Mouse (Mus musculus) T-helper 2 cell (primary cell): ENCODE data around the gene Jazf1.

Experiments used
- in situ Hi-C: fragments of 300-600 bp; cut with MboI, MseI; formaldehyde crosslinking; loops from one replicate; pipeline ENCODE4 v1.15.1; 2025; ENCODE audit warnings: high pct_unique_total_duplicates

The Jazf1 gene

DNA sequence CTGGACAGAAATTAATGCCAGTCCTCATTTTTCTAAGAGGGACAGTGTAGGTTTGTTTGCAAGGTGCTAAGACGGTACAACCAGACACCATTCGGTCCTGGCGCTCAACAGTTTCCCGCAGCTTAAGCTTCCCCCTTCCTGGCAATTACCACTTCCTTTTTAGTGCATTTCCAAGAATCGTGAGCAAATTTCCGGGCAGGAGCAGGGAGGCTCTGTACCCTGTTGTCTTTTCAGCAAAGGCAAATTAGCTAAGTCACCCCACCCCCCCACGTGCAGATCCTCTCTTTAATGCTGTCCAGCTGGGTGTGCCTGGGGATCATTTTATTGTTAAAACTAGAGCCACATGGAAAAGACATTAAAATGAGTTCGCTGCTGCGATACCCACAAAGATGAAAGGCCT is 266.2 kb downstream of the Jazf1 start:
- in situ Hi-C loops, result no loop called here

DNA sequence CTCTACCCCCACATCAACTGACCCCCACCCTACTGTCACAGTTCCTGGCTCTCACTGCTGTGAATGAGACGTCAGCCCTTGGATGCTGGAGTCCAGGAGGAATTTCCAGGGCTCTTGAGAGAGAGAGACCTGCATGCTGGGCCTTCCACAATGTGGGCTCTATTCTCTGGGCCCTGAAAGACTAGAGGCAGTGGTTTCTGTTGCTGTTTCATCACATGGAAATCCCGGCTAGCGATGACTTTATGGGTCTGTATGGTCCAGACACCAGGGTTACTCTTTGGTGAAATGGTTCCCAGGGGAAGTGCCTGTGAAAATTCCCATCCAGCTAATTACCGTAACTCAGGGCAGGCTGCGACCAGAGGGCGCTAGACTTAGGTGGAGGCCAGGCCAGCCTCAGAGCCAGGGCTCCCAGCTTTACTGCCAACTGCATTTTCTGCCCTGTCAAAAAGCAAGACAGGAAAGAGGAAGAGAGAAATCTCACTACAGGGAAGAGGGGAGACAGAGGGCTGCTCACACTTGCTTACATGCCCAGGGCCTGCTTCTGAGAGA is 271.1 kb downstream of the Jazf1 start:
- in situ Hi-C loops, result no loop called here

DNA sequence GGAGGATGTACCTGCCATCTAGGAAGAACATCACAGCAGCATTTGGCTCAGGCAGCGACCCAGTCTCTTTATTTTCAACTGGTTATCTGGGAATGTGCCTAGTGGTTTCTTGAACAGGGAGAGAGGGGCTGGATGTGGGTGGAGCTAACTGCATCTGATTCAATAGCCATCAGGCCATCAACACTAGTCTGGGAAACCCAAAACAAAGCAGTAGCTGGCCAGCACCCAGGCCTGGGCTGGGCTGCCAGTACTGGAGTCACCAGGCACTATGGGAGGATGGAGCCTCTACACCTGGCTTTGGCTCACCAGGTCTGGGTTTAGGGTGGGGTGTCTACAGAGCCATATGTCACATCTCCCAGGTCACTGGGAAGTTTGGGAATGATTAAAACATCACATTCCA is 271.7 kb downstream of the Jazf1 start:
- in situ Hi-C loops, result no loop called here

DNA sequence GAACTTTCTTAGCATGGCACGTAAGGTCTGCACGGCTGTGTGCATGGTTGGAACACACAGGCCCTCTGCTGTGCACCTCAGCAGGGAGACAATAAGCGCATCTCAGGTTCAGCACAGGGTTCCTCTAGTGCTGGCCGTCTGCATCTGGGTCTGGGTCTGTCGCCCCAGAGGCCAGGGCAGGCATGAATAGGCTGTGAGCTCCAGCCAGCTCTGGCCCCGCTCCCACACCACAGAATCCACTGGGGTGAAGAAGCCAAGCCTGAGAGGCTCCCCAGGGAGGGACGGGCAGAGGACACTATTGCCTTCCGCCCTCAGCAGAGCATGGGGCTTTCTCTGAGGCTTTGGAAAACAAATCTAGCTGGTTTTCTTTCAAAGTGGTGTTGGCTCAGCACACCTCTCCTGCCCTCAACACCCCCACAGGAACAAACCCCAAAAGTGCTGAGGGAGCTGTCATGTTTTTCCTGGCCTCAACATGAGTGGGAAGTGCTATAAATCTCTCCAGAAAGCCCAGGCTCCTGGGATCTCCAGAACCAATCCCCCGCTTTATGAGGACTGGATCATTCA is 272.3 kb downstream of the Jazf1 start:
- in situ Hi-C loops, result no loop called here

DNA sequence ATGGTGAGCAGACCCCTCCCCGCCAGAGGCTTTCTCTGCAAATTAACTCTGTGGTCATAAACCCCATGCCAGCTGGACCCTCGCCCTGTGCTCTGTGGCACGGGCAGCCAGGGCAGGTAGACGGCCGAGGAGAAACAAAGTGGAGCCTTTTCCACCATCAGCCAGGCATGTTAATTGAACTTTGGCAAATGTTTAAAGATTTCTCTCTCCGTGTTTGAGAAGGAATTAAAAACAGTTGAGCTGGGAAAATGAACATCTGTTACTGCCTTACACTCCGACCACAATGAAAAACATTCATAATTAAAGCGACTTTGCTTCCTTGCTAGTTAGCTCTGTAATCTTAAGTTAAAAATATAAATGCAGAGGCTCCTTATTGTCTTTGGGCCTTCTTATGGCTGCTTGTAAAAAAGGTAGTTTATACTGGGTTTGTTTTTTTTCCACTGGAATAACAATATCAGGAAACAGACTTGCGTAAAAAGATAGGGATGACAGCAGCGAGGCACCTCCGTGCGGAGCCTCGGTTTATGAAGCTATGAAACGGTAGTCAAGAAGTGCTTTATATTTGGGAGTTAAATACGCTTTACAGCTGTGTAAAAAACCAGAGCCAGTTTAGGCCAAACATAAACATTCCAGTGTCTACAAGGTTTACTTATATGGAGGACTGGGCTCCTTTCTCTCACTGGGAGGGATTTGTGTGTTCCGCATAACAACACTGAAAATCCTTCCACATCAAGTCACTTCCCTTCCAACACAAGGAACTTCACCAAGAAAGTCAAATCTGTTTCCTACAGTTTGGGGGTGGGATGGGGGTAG is 273.2 kb downstream of the Jazf1 start:
- in situ Hi-C loops, result no loop called here

DNA sequence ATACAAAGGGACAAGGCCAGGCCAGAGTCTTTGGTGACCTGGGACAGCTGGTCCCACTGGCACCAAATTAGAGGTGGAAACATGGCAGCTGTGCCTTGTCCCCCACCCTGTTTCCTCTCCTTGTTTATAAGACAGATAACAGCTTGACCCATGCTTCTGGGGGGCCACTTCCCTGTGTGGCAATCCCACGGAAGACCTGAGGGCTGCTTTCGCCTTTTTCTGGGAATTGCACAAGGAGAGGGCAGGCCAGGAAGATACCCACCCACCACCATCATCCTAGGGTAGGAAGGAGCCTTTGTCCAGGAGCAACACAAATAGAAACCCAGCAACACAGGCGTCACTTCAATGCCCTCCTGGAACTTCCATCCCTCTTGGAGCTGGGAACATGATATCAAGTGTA is 276.0 kb downstream of the Jazf1 start:
- in situ Hi-C loops, result no loop called here

DNA sequence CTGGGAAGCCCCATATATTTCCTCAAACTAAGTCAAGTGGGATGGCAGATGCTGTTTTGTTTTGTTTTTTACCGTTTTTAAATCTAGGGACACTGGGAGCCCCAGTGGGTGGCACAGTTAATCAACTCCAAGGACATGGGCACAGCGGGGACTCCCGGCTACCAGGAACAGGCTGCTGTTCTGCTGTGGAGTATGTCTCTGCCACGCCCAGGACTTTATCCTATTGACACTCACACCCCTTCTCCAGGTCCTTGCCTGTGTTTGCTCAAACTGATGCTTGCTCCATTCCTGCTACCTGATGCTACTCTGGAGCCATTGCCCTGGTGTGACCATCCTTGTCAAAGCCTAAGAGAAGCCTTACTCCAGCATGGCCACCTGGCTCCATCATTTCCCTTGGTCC is 277.6 kb downstream of the Jazf1 start:
- in situ Hi-C loops, result no loop called here

DNA sequence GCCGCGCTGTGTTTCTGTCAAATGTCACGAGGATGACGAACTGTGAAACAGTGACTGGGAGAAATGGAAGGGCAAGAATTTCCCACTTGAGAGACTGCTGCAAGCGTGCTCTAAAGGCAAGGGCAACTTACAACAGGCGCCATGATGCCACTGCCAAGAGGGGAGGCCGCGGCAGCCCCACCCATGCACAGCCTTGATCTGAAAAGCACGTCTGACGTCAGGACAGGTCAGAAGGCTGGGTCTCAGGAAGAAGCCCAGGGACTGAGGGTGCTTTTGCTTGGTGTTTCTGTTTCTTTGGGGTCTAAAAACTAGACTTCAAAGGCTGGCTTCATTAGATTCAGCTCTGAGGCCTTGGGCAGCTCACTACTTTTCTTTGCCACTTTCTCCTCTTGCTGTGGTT is 278.1 kb downstream of the Jazf1 start:
- in situ Hi-C loops, result no loop called here

DNA sequence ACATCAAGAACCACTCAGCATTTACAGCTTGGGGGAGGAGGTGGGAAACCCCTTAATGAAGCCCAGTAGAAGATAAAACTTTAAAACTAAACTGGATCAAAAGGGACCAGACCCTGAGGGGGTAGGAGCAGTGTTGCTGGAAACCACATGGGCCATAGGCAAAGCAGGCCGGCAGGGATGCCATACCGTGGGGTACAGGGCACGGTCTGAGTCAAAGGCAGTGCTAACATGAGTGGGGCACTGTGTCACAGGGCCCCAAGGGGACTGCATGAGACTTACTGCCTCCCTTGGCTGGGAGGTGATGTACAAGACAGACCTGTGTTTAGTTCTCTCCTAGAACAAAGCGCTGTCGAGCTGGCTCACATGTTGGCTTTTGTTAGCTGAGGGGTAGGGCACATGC is 288.9 kb downstream of the Jazf1 start:
- in situ Hi-C loops, result no loop called here

DNA sequence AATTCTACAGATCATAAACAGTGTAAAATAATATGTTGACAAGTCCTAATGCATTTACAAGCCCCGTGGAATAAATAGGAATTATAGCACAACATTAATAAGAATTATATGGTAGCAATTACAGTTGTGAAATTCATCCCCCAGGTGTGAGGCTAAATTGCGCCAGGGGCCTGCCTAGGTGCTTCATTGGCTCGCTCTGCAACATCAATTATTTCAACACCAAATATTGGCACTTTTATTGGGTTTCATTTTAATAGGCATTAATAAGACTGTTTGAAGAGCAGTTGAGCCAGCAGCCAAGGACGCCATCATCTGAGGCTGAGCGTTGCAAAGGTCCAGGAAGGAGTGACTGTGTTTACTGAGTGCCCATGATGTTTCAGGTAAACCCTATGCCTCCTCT is 289.9 kb downstream of the Jazf1 start:
- in situ Hi-C loops, result no loop called here

DNA sequence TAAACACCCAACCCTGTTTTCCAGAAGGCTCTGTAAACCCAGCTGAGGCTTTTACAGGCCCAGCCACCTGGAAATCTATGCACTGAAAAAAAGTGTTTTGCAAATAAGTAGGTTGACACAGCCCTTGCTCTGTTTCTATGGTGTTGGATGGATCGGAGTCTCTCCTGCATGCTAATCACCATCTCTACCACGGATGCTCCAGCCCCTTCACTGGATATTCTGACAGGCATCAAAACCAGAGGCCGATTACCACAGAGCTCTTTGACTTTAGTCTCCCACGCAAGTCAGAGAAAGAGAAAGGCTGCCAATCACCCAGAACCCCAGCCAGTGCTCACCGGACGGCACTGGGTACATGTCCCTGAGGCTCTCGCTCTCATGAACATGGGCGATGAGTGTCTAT is 291.4 kb downstream of the Jazf1 start:
- in situ Hi-C loops, result no loop called here

DNA sequence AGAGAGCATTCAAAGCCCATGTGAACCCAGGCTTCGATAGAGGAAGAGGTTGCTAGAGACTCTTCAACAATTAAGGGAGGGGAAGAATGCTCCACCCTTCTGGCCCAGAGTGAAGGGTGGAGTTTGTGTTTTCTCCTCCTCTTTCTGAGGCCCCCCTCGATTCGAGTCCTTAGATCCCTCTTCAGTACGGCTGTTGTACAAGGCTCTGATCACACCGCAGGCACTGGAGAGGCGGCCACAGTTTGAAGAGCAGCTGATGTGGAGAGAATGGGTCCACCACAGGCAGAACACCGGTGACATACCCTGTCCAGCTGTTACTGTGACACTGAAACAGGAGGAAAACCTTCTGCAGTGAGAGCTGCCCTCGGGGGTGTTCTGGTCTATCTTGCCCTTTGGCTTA is 292.5 kb downstream of the Jazf1 start:
- in situ Hi-C loops, result no loop called here

DNA sequence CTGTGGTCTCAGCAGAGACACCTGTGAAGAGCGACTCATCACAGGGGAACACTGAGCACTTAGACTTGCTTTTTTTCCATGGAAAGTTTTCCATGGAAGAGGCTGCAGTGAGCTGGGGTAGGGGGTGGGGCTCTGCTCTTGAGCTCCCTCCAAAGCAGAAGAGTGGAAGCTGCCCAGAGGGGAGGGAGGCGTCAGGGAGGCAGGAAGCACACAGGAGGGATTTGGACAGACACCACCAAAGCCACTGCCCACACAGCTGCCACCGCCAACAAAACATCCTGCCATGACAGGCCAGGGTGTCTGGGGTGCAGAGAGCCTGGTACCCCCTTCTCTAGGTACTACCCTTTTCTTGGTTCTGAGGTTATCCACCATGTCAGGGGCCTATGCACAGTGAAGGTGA is 293.1 kb downstream of the Jazf1 start:
- in situ Hi-C loops, result no loop called here

DNA sequence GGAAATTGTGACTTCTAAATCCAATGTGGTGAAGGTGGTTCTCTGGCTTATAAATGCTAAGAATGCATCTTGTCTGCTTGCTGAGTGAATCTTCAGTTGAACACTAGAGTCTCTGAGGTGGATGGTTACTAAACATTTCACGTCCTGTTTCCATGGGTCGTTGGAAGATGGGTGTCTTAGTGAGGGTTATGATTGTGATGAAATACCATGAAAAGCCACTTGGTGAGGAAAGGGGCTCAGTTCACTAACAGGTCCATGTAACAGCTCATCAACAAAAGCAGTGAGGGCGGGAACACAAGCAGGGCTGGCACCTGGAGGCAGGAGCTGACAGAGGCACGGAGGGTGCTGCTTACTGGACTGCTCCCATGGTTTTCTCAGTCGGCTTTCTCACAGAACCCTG is 295.3 kb downstream of the Jazf1 start:
- in situ Hi-C loops, result no loop called here

DNA sequence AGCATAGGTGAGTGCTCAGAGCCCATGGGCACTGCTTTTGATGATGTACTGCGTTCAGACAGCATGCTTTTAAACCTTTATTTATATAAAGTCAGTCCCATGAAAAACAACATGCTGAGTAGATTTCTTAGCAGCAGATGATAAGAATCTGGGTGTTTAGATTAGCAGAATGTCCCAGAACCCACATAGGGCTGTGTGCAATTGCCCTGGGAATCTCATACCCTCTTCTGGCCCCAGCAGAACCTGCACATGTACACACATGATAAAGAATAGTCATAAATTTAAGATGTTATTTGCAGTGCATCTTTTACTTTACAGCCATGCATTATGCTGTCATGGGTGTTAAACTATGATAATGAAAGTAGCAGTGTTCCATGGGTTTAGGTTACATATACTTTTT is 297.6 kb downstream of the Jazf1 start:
- in situ Hi-C loops, result no loop called here

DNA sequence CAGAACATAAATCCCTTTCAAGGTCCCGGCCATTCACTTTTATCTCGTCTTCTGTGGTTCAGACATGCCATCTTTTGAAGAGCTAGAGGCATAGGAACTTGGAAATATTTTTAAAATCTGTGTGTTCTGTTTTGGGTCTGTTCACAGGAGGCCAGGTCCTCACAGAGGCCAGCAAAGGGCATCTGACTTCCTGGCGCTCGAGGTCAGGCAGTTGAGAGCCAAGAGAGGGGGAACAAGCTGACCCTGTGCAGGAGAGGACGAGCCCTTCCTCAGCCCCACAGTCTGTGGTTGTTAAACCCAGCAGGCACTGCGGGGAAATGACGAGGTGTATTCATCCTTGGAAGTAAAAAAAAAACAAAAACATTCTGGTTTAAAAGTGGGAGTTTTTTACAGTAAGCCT is 303.2 kb downstream of the Jazf1 start:
- in situ Hi-C loops, result no loop called here

DNA sequence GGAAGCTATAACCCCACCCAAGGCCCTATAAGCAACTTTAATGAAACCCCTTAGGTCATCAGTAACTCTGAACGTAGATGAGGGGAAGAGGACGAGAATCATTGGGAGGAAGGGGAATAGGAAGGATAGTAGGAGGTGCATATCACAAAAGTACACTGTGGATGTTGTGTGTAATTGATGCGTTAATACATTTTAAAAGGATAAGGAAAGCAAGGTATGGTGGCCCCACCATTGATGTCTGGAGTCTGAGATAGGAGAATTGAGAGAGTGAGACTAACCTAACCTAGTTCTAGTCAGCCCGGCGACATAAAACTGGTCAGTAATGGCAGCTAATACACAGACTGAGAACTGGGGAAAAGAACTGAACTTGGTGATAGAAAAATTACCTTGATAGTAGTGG is 315.6 kb downstream of the Jazf1 start:
- in situ Hi-C loops, result no loop called here

DNA sequence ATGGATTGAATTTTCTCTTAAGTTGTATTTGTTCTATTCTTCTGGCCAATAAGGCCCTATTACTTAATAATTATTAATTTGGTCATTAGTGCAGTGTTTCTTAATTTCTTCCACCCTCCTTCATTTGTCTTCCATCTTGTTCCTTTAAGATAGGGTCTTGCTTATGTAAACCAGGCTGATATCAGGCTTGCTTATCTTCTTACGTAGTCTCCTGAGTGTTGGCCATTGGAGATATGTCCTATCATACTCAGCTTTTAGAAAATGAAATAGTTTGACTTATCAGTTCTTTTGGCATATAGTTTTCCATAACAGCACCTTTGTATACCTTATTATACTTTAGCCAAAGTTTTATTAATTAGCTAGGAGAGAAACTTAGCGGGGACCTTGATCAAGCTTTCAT is 333.8 kb downstream of the Jazf1 start:
- in situ Hi-C loops, result loop anchor here (10.0 kb wide), 1 partner anchor 460 kb away; no protein-coding TSS in a partner anchor

DNA sequence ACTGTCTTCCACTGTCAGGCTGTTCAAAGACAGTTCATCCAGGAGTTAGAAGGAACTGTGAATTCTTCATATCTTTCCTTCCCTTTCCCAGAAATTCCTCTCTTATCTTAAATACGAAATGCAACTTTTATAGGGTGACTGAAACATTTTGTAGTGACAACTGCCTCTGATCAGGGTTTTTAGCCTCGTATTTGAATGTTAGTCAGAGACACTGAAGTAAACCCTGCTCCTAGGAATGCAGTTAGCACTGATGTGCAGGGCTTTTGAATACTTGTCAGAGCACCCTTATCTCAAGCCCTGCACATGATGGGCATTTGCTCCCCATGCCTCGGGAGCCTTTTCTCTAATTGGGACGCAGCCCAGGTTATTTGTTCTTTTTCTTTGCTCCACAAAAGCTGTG is 338.1 kb downstream of the Jazf1 start:
- in situ Hi-C loops, result loop anchor here (10.0 kb wide), 1 partner anchor 456 kb away; no protein-coding TSS in a partner anchor

DNA sequence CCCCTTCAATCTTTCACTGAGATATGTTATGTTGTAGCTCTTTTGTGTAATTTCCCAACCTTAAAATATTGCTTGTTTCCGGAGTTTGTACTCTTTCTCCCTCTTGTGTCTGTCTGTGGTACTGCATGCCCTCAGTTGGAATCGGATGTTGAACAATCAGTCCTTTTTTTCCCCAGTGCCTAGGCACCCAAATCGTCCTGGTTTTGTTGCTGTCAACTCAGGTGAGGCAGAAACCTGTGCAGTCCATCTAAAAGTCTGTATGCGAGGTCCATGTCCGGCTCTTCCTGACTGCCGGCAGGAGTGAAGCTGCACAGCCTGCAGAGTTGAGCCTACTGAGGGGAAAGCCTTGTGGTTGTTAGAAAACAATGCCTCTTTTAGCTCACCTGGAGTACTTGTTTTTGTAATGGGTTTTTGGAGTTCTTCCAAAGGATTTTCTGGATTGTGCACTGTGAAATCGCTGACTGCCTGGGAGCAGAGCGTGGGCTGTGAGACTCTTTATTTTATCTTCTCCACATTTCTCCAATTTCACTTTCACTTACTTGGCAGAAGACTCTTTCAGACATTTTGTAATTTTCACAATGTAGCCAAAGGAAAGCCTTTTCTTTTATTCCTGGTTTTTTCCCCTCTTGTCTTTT is 343.5 kb downstream of the Jazf1 start:
- in situ Hi-C loops, result no loop called here
